Mouse (Mus musculus): ENCODE data around the gene Bex6. TPM values are rescaled to one million over a fixed set of nuclear protein-coding genes. Genes with fewer than 3 reads are reported as not detected.
A peak's percentile ranks its signal among the peaks of the same experiment; 100 is the strongest.

Gene Bex6
- 95.7 and 103 TPM in 2 replicates for total RNA-seq (2017)

DNA sequence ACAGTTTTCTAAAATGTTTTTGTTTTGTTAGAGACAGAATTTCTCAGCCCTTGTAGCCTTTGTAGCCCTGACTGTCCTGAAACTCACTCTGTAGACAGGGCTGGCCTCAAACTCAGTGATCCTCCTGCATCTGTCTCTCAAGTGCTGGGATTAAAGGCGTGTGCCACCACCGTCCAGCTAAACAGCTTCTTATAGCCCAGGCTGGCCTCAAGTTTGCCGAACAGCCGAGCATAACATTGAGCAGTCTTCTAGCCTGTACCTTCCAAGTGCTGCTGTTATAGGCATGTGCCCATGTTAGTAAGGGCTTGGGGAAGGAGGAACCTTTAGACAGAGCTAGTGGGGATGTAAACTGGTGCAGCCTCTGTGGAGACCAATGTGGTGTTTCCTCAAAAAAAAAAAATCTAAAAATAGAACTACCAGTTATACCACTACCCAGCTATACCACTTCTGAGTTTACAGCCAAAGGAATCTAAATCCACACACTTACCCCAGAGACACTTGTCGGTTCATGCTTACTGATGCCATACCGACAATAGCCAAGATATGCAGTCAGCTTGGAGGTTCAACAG is at the start of gene Bex6:
Bex6 (plus strand) TSS at position 491 of the 569 bp plus-strand sequence.
- ATAC-seq (replicated peaks; ENCODE audit: low read depth, poor library complexity, severe bottlenecking) = peak; percentile 68

DNA sequence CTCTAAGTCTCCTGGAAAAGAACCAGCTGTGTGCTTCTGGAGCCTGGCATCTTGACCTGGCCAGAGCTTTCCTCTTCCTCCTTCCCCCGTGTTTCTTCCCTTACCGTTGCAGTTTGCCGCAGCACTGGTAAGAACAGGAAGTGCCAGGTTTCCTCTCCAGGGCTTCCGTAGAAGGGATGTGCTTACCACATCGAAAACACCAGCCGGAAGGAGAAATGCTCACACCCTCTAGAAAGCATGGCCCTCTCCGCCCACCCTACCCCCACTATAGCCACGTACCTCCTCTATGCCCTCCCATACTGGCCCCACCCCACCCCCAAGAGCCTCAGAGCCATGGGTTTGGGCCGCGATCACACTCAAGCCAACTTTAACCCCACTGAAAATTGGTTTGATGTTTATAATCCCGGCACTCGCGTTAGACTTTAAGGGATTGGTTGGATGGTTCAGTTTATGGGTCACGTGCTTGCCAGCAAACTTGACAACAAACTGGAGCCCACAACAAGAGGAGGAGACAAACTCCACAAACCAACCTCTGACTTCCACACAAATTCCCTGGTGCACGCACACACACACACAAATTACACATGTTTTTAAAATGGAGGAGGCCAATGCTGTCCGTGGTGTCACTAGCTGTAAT is 49.3 kb upstream of the Bex6 start:
- ATAC-seq (replicated peaks; ENCODE audit: low read depth, poor library complexity, severe bottlenecking) = peak; percentile 94

DNA sequence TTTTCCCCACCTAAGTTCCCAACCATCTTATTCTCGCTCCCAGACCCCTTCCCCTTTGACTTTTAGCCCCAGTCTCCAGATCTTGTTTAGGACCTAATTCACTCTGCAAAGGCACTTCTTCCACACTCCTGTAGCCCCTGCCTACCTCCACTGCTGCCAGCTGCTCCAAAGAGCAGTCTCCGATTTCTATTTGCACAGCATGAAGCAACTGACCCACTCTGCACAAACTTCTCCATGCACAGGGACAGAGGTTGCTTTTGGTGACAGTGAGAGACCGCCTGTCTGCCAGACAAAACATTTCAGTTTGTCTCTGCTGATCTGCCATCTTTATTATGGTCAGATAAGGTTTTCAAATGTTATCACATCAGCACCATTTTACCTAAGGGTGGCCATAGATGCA is 46.5 kb upstream of the Bex6 start:
- no peak for ATAC-seq (replicated peaks; ENCODE audit: low read depth, poor library complexity, severe bottlenecking)

DNA sequence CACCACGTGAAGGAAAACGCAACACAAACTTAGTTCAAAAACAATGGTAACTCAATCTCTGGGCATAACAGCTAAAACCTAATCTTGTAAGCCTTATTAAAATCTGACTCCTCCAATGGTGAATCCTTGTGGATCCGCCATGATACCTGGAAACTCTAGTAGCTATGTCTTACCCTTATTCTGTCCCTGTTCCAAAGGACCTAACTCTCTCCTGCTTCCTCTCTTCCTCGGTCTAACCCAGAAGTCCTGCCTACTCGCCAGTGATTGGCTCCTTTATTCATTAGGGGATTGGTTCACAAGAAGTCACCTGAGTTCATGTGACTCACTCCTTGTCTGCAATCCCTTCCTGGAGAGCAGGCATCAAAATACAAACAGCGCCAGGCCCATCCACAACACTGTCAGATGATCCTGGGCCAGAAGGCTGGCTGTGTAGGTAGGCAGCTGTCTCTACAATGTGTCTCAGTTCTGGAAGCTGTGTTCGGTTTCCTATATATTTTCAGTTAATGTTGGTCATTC is 43.7 kb upstream of the Bex6 start:
- no peak for ATAC-seq (replicated peaks; ENCODE audit: low read depth, poor library complexity, severe bottlenecking)

DNA sequence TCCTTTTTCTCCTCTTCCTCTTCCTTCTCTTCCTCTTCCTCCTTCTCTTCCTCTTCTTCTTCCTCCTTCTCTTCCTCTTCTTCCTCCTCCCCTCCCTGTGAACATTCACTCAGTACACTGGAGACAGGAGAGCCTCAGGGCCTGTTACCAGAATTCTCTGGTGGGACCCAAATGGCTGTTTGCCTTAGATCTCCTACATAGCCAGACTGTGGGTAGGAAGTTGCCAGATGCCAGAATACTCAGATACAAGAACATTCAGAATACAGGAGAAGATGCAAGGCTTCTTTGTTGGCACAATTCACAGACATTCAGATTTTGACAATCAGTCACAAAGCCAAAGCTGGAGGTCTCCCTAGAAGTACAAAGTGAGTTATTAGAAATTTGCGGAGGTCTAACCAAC is 40.7 kb upstream of the Bex6 start:
- ATAC-seq (replicated peaks; ENCODE audit: low read depth, poor library complexity, severe bottlenecking) = no peak

DNA sequence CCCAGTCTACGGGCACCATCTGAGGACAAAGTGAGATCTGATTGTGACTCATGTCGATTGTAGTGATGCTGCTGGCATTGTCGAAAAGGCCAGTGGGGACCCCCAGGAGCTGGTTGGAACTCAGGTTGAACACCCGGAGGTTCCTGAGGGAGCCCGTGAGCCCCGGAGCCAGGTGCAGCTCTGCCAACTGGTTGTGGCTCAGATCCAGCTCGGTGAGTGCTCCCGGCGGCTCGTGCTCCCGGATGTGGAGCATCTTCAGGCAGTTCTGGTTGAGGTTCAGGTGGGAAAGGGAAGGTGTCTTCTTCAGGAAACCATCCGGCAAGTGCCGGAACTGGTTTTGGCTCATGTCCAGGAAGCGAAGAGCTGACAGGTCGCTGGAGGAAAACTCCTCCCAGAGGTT is 35.9 kb upstream of the Bex6 start:
- ATAC-seq (replicated peaks; ENCODE audit: low read depth, poor library complexity, severe bottlenecking) = no peak

DNA sequence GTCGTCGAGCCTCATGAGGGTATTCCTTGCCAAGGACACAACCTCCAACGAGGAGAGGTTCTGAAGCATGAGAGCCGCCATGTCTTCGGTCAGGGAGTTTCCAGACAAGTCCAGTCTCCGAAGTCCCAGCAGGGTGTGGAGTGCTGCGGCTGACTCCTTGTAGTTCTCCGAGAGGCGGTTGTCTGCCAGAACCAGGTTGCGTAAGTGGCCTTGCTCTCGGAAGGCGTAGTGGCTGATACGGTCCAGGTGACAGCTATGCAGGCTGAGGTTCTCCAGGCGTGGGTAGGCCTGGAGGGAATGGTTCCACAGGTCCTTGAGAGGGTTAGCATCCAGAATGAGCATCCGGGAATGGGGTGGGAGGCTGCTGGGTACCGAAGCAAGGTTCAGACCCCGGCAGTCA is 35.0 kb upstream of the Bex6 start:
- no peak for ATAC-seq (replicated peaks; ENCODE audit: low read depth, poor library complexity, severe bottlenecking)

DNA sequence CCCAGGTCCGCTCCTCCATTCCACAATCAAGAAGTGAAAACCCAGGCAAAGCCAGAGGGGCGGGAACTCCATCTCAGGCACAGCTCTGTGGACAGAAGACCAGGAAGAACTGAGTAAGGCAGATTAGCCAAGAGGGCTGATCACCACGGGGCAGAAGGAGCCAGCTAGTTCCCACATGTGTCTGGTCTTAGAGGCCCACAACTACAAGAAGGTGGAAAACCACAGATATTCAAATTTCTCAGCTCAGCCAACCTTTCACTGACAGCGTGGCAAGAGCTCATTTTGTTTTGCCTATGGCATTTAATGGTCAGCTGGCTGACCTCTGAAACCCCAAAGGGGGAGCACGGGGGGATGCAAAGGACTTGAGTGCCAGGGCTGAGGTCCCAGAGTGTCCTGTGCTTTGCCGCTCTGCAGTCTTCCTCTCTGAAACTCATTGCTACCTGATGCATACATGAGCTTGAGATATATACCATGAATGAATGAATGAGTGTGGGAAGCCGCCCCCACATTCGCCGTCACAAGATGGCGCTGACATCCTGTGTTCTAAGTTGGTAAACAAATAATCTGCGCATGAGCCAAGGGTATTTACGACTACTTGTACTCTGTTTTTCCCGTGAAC is 31.9 kb upstream of the Bex6 start:
- no peak for ATAC-seq (replicated peaks; ENCODE audit: low read depth, poor library complexity, severe bottlenecking)

DNA sequence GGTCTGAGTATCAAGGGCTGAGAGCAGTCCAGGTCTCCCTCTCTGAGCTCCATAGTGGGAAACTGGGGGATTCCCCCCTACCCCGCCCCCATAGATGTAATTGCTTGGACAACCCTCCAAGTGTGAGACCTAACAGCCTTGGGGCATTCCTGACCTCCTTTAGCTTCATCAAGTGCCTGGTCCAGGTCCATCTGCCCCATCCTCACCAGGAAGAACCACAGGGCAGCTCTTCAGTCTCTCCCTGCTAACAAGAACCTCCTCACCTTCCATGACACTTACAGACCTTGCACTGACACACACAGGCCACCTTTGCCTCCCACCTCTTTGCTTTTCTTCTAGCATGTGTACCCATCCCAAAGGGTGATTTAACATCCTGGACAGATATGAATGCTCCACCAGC is 25.6 kb upstream of the Bex6 start:
- ATAC-seq (replicated peaks; ENCODE audit: low read depth, poor library complexity, severe bottlenecking) = no peak

DNA sequence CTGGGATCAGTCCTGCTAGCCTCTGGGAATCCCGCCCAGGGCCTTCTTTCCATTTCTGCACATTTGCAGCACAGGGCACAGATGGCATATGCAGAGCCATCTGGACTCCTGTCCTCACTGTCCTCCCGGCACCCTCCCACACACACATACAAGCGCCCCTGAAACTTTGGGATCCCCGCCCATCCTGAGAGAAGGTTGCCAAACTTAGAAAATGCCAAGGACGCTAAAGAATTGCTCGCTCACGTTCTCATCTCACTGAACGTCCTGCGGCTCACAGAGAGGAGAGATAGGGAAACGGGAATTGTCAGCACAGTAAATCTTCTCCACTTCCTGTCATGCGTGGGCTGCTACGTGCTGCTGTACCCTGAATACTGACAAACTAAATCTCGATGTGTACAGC is 25.2 kb upstream of the Bex6 start:
- no peak for ATAC-seq (replicated peaks; ENCODE audit: low read depth, poor library complexity, severe bottlenecking)

DNA sequence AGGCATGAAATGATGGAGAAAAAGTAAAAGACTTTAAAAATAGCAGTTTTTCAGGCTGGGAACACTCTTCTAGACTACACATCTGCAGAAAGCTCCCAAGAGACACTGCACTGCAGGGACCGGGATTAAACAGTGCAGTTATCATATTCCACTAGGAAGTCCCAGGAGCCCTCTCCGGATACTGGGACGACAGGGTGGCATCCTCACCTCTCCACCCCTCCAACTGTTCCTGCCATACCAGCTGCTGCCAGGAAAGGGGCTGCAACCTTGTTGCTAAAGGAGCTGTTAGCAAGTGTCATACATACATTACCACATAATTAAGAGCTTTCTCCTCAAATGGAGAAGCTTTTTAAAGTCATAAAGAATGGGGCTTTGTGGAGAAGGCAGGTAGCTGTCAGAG is 22.9 kb upstream of the Bex6 start:
- ATAC-seq (replicated peaks; ENCODE audit: low read depth, poor library complexity, severe bottlenecking) = no peak

DNA sequence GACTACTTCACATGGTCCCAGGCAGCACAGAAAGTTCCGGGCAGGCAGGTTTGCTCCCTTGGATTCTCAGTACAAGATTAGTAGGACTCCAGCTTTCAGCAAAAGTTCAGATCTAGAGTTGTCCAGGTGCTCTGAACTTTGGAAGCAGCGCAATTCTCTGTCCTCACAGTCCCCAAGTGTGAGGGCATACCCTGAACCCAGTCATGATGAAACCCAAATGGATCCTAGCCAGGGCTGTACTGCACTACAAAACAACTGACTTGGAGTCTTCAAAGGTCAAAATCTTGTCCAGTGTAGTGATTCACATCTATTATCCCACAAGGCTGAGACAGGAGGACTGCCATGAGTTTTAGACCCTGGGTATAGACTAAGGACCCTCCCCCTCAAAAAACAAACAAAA is 22.3 kb upstream of the Bex6 start:
- ATAC-seq (replicated peaks; ENCODE audit: low read depth, poor library complexity, severe bottlenecking) = no peak

DNA sequence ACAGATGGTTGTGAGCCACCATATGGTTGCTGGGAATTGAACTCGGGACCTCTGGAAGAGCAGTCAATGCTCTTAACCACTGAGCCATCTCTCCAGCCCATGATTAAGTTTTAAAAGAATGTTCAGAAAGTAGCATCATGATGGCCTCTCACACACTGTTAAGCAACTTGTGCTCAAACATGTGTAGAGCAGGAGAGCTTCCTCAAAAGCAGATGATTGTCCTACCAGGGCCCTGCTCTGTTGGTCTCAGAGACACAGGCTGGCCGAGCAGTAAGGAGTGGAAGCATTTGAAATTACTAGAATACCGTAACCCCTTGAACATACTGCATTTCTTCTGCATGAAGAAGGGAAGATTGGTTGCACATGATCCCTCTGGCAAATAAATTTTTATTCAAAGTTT is 20.7 kb upstream of the Bex6 start:
- ATAC-seq (replicated peaks; ENCODE audit: low read depth, poor library complexity, severe bottlenecking) = no peak

DNA sequence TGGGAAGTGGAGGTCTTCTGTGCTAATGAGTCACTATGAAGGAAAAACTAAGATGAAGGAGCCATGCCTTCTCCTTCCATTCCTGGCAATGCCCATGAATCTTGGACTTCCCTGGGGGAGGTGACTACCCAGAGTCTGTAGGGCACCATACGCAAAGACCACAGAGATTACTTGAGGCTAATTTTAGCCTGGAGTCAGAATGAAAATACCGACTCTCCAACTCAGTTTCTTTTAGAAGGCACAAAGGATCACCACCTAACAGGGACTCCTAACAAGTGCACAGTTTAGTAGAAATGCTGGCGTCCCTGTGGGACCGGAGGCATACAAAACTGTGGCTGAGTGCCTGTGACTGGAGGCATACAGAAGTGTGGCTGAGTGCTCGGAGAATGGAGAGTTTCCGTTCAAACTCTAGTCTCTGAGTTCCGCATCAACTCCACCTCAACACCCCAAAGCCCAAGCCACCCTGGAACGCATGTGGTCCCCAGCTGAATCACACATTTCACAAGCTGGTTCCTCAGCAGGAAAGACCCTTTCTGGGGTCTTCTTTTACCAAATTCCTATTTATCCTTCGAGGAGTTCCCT is 18.8 kb upstream of the Bex6 start:
- ATAC-seq (replicated peaks; ENCODE audit: low read depth, poor library complexity, severe bottlenecking) = no peak

DNA sequence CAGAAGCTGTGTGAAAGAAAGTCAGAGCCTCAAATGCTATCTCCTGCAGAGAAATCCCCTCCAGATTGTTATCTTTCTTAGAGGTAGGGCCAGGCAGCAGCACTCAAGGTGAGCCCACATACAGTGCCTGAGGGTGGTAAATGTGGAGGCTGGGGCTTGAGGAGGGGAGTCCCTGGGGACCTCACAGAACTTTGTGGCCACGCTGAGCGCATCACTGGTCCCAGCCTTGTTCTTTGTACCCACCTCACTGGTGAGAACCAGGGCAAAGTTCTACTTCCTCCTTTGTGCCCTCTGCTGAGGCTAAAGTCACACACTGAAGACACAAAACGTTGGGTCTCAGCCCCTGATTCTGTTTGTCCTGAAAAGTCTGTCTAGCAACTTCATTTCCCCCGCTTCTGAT is 16.2 kb upstream of the Bex6 start:
- ATAC-seq (replicated peaks; ENCODE audit: low read depth, poor library complexity, severe bottlenecking) = peak; percentile 35

DNA sequence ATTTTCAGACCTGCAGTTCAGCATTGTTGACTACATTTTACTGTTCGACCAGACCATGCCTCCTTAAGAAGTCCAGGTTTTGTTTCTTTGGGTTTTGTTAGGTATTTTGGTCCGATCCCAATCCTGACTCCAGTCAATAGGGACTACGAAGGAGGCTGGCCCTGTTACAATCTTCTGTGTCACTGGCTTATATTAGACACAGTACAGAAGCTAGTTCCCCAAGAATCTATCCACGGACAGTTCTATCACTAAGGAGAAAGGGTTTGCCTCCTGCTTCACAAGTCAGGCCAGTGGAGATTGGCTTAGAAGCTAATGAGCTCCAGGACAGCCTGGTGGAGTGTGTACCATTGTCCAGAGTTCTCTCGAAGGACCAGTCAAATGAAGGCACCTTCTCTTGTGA is 15.7 kb upstream of the Bex6 start:
- ATAC-seq (replicated peaks; ENCODE audit: low read depth, poor library complexity, severe bottlenecking) = no peak

DNA sequence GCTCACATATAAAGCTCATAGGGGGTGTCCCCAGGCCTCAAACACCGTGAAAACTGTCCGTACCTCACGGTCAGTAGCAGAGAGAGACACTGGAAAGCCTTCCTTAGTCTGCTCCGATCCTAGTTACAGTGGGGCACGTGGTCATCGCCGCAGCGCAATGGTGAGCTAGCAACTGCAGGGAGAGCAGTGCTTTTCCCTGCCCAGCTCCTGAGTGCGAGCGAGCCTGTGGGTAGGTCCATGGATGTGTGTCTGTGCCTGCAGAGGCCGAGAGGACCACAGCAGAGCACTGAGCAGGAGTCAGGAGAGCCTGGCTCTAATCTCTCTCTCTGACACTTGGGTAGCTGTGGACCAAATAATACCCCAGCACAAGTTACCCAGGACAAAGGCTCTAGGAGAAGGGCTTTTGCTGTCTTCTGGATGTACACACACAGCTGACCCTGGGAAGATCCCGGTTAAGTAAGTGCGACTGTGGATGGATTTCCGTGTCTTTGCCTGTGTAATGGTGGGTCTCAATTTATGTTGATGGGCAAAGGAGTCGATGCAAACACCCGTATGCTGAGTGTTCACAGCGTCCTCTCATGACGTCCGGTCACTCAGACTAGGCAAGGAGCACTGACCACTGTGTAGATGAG is 15.1 kb upstream of the Bex6 start:
- ATAC-seq (replicated peaks; ENCODE audit: low read depth, poor library complexity, severe bottlenecking) = no peak

DNA sequence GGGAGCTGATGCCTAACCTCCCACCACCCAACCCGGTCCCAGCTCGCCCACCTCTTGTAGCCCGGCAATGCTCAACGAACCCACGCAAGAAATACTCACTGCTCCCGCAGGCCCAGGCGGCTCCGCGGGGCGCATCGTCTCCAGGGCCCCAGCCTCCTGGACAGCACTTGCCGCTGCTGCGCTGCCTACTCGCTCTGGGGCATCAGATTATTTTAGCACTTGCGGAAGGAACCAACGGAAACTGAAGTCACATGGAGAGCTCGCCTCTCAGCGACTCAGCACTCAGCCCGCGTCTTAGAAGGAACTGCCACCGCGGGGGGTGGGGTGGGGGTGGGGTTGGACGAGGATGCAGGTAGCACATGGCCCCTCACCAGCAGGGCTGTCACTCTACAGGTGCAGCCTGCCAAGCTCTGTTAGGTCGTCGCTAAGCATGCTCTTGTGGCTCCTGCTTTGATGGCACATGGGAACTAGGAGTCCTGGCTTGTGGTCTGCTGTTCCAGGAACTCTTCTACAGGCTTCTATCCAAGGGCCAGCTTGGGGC is 14.3 kb upstream of the Bex6 start, which contains the start of gene Nrros:
Nrros (minus strand) TSS at position 314 of the 541 bp plus-strand sequence.
- ATAC-seq (replicated peaks; ENCODE audit: low read depth, poor library complexity, severe bottlenecking) = peak; percentile 78

DNA sequence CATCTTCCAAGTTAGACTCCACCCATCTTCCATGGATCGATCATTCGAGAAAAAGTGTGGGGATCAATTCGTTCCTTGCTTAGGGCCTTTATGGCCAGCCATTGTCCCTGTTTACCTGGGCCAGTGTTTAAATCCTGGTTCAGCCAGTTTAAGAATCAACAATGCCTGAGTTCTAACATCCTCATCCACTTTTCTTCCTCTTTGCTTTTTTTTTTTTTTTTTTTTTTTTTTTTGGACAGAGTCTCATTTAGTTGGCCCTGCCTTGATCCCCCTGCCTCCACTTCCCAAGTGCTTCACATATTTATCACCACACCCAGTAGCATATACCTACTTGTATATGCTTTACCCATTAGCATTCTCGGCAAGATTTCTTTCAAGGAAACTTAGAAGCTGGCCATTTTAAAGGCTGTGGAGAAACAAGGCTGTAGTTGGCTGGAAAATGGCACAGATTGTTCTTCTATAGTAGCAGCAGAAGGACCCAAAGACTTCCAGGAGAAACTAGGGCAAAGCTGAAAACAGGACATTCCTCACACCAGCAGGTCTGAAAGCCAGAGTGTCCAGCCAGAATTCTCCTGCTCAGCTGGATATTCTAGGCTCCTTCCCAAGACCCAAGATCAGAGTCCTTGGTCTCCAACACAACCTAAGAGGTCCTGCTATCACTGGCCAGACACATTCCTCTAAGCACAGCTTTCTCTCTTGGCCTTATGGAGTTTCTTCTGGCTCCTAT is 11.6 kb upstream of the Bex6 start:
- ATAC-seq (replicated peaks; ENCODE audit: low read depth, poor library complexity, severe bottlenecking) = no peak

Measured in common myeloid progenitor, adult 5-6 weeks (primary cell).